Mouse (Mus musculus) cortical plate, adult 2 months (tissue): Measurements from ENCODE around the gene Hoxc11.

Experiments used
- CTCF ChIP-seq: fragments of 200-500 bp; IDR thresholded peaks from 2 replicates; pipeline ENCODE4 v1.5.1; 2011; ENCODE audit warnings: mild to moderate bottlenecking, control low read depth, low read length; ENCODE audit not compliant: insufficient read depth; ENCODE audit errors: extremely low read depth
- POLR2A ChIP-seq: fragments of 200-500 bp; IDR thresholded peaks from 2 replicates; pipeline ENCODE4 v1.6.1; 2011; ENCODE audit warnings: mild to moderate bottlenecking, low read length, control low read depth; ENCODE audit not compliant: insufficient read depth; ENCODE audit errors: extremely low read depth

DNA sequence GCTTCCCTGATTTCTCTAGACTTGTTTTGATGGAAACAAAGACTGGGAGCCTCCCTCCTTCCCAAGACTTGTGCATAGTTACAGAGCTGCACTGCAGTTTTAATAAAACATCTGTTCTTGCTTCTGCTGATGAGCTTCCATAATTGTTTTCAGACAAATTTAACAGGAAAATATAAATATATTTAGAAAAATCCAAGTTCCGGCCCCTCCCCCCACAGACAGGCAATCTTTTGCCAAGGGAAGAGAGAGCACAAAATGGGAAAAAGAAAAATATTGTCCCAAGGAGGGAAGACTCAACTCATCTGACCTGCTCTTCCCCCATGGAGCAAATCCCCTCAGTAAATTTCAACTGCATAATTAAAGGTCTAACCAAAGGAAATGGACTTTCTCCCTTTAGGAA lies 52.1 kb downstream of the Hoxc11 start:
- TF ChIP-seq CTCF (no peak), POLR2A (no peak)
